ENCODE assay signal across 17 mouse cellular contexts in the genomic region with DNA sequence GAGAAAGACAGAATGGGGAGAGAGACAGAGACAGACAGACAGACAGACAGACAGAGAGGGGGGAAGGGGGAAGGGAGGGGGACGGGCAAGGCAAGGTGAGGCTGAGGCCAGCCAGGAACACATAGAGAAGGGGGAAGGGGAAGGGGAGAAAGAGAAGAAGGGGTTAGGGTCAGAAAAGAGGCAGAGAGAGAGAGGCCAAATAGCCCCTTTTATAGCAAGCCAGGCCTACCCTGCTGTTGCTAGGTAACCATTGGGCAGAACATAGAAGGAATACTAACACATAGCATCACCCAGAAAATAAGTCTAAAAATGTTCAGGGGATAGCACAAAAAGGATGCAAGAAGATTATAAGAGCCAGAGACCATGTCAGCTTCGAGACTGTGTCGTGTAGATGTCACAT. TPM values are rescaled to one million over a fixed set of nuclear protein-coding genes. Genes with fewer than 3 reads are reported as not detected.
DNase-seq lines count a peak whose midpoint lies in the region; ATAC-seq and TF ChIP-seq lines count a peak whose summit lies in the region.
"Had no signal": no experiment of that assay in that cellular context is flagged by ENCODE, and none has a peak within 500 bp of the region (broad histone marks: within the 10 kb centered on the region; RNA-seq: fewer than 3 reads in every experiment).

No protein-coding gene starts in this region.

- no peak overlapping the region for H3K4me3 ChIP-seq in hindbrain, embryonic 13.5 days
- H3K4me3 ChIP-seq in midbrain, embryonic 14.5 days (replicated peaks; ENCODE audit: low read depth, low read length): no peak overlapping the region
- H3K4me3 ChIP-seq: embryonic facial prominence, embryonic 10.5 days; liver, embryonic 12.5 days had no signal

- no peak for TF ChIP-seq POLR2A in brain, embryonic 14.5 days (IDR thresholded peaks at IDR 0.05; ENCODE audit: borderline replicate concordance, extremely low read depth, insufficient read depth, insufficient read length, poor library complexity, severe bottlenecking)

- H3K9me3 ChIP-seq in hindbrain, embryonic 13.5 days: no peaks in the 10 kb centered on the region
- no peaks in the 10 kb centered on the region for H3K9me3 ChIP-seq in midbrain, embryonic 14.5 days (ENCODE audit: control insufficient read depth, low read length)
- H3K9me3 ChIP-seq: embryonic facial prominence, embryonic 10.5 days; liver, embryonic 12.5 days had no signal

- H3K36me3 ChIP-seq in hindbrain, embryonic 13.5 days: no peaks in the 10 kb centered on the region
- H3K36me3 ChIP-seq in midbrain, embryonic 14.5 days (ENCODE audit: control insufficient read depth, insufficient read depth, low read length): no peaks in the 10 kb centered on the region
- H3K36me3 ChIP-seq: embryonic facial prominence, embryonic 10.5 days; liver, embryonic 12.5 days had no signal

- 41% methylated on average over 3 of the region's 3 CpGs for WGBS in hindbrain, embryonic 13.5 days
- 18% methylated on average over 3 of the region's 3 CpGs for WGBS in midbrain, embryonic 14.5 days

- H3K9ac ChIP-seq in hindbrain, embryonic 13.5 days: no peak overlapping the region
- H3K9ac ChIP-seq in midbrain, embryonic 14.5 days (replicated peaks; ENCODE audit: low read length): no peak overlapping the region
- H3K9ac ChIP-seq: liver, embryonic 12.5 days; lung, embryonic 14.5 days had no signal

- no peak for TF ChIP-seq CTCF in brain, embryonic 14.5 days (IDR thresholded peaks at IDR 0.05; ENCODE audit: borderline replicate concordance, extremely low read depth, insufficient read depth, insufficient read length)

- no peak overlapping the region for H3K27ac ChIP-seq in hindbrain, embryonic 13.5 days
- peak overlapping the region; percentile 41; the same call in 1 of the 2 replicates for H3K27ac ChIP-seq in midbrain, embryonic 14.5 days (replicated peaks; ENCODE audit: low read depth, low read length)
- H3K27ac ChIP-seq: embryonic facial prominence, embryonic 10.5 days; liver, embryonic 12.5 days had no signal

- H3K4me1 ChIP-seq in hindbrain, embryonic 13.5 days (replicated peaks): peaks cover 24% of the 10 kb centered on the region
- peaks cover 29% of the 10 kb centered on the region for H3K4me1 ChIP-seq in midbrain, embryonic 14.5 days (ENCODE audit: control insufficient read depth, insufficient read depth, low read length)
- H3K4me1 ChIP-seq: liver, embryonic 12.5 days had no signal

- ATAC-seq in hindbrain, embryonic 13.5 days (ENCODE audit: low FRiP score): peak; percentile 37; the same call in 1 of the 2 replicates
- 0 out of 2 replicates have a peak, but pooled peaks have one; percentile 35 for ATAC-seq in midbrain, embryonic 14.5 days (ENCODE audit: low FRiP score, low TSS enrichment)
- ATAC-seq: liver, embryonic 12.5 days had no signal

- no peaks in the 10 kb centered on the region for H3K27me3 ChIP-seq in hindbrain, embryonic 13.5 days
- H3K27me3 ChIP-seq in midbrain, embryonic 14.5 days (ENCODE audit: control insufficient read depth, insufficient read depth, low read length): no peaks in the 10 kb centered on the region
- H3K27me3 ChIP-seq: liver, embryonic 12.5 days had no signal

- no peak overlapping the region for H3K4me2 ChIP-seq in hindbrain, embryonic 13.5 days
- no peak overlapping the region for H3K4me2 ChIP-seq in midbrain, embryonic 14.5 days (ENCODE audit: low read length)
- H3K4me2 ChIP-seq: liver, embryonic 12.5 days; lung, embryonic 14.5 days had no signal

- DNase-seq in brain, adult 2 months (ENCODE audit: low read depth, low spot score): peak; percentile 29
- DNase-seq in brain, embryonic 14.5 days (ENCODE audit: low read depth): peak; percentile 68
- peak; percentile 59 for DNase-seq in midbrain, embryonic 14.5 days
- DNase-seq in yolk sac, embryonic 10.5 days (ENCODE audit: low spot score): no peak
- no peak for DNase-seq in urinary bladder, postnatal 36 days (ENCODE audit: low spot score in 2 of 2)
- no peak for DNase-seq in cerebellum, postnatal 25 days
- DNase-seq: cerebellum, postnatal 36 days; kidney, adult 2 months; kidney, postnatal 25 days; lung, embryonic 14.5 days; retina, postnatal 1 day had no signal

RNA-seq across cellular contexts. Expression of a gene that starts 20.3 kb away (rescaled TPM):
- 0.21 and 0.71 TPM in 2 replicates for polyA plus RNA-seq in brain, embryonic 14.5 days (2012; rRNA removed)
- 0.57 TPM in 1 of 2 replicates, not detected in the other for polyA plus RNA-seq in hindbrain, embryonic 13.5 days (2015; fragmentation: Nextera tagmentation; extraction: Ambion mirVana)
- polyA plus RNA-seq in midbrain, embryonic 14.5 days (2014; fragmentation: Nextera tagmentation; extraction: Ambion mirVana): 0.51 TPM in 1 of 2 replicates, not detected in the other
- polyA plus RNA-seq: embryonic facial prominence, embryonic 10.5 days; gonadal fat pad, adult 2 months; heart, embryonic 14.5 days; kidney, adult 2 months; limb, embryonic 11.5 days; liver, embryonic 12.5 days; lung, embryonic 14.5 days had no signal

RNA-seq across cellular contexts. Expression of a gene that starts 40.6 kb away (rescaled TPM):
- not detected in 2 replicates for polyA plus RNA-seq in brain, embryonic 14.5 days (2012; rRNA removed)
- polyA plus RNA-seq in hindbrain, embryonic 13.5 days (2015; fragmentation: Nextera tagmentation; extraction: Ambion mirVana): not detected in 2 replicates
- not detected in 2 replicates for polyA plus RNA-seq in midbrain, embryonic 14.5 days (2014; fragmentation: Nextera tagmentation; extraction: Ambion mirVana)
- polyA plus RNA-seq: embryonic facial prominence, embryonic 10.5 days; gonadal fat pad, adult 2 months; heart, embryonic 14.5 days; kidney, adult 2 months; limb, embryonic 11.5 days; liver, embryonic 12.5 days; lung, embryonic 14.5 days had no signal

RNA-seq across cellular contexts. Expression of a gene that starts 42.6 kb away (rescaled TPM):
- polyA plus RNA-seq in brain, embryonic 14.5 days (2012; rRNA removed): not detected in 2 replicates
- polyA plus RNA-seq in hindbrain, embryonic 13.5 days (2015; fragmentation: Nextera tagmentation; extraction: Ambion mirVana): not detected in 2 replicates
- polyA plus RNA-seq in midbrain, embryonic 14.5 days (2014; fragmentation: Nextera tagmentation; extraction: Ambion mirVana): not detected in 2 replicates
- polyA plus RNA-seq: embryonic facial prominence, embryonic 10.5 days; heart, embryonic 14.5 days; kidney, adult 2 months; limb, embryonic 11.5 days; liver, embryonic 12.5 days; lung, embryonic 14.5 days had no signal

Comparison
In these comparisons a context has a peak if more than half of its experiments do, and no peak if none do; other contexts are left out.
1. DNase-seq: peak in brain, adult 2 months (single experiment), brain, embryonic 14.5 days (single experiment) and midbrain, embryonic 14.5 days (single experiment); none in yolk sac, embryonic 10.5 days (single experiment), urinary bladder, postnatal 36 days (0 of 2) and cerebellum, postnatal 25 days (0 of 2).